ENCODE assay signal across 8 mouse cellular contexts in the genomic region with DNA sequence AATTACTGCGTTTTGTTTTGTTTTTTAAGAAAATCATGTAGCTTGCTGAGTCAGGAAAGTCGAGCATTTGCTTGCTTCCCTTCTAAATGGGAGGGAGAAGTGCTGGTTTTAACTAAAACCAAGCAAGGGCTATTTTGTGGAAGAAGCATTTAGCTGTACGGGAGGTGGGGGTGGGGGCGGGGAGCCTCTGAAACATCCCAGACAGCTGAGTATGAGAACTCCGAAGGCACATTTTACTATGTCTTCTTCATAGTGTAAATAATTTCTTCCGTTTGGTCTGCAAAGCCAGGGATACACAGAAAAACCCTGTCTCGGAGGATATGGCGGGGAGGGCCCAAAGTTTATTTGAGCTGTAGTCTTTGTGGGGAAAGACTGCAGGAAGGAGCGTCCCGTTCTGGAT. TPM values are rescaled to one million over a fixed set of nuclear protein-coding genes. Genes with fewer than 3 reads are reported as not detected.
DNase-seq lines count a peak whose midpoint lies in the region; ATAC-seq and TF ChIP-seq lines count a peak whose summit lies in the region.

No protein-coding gene starts in this region.

- H3K4me3 ChIP-seq in heart, embryonic 11.5 days (ENCODE audit: low read depth, low read length), result peak overlapping the region; percentile 48
- peak overlapping the region; percentile 71 for H3K4me3 ChIP-seq in G1E (ENCODE audit: low read depth, low read length)
- peak overlapping the region; percentile 22; the same call in 1 of the 2 replicates for H3K4me3 ChIP-seq in hindbrain, embryonic 11.5 days (ENCODE audit: low read depth, low read length)
- peak overlapping the region; percentile 53; the same call in 1 of the 2 replicates for H3K4me3 ChIP-seq in liver, postnatal 0 days (ENCODE audit: low read depth, low read length)

- WGBS in heart, embryonic 11.5 days (ENCODE audit: insufficient replicate concordance), result 5% methylated on average over 10 of the region's 10 CpGs
- 4% methylated on average over 10 of the region's 10 CpGs for WGBS in hindbrain, embryonic 11.5 days
- WGBS in liver, postnatal 0 days (ENCODE audit: insufficient replicate concordance), result 26% methylated on average over 10 of the region's 10 CpGs

- H3K27ac ChIP-seq in heart, embryonic 11.5 days (ENCODE audit: low read depth, low read length), result peak overlapping the region; percentile 97
- H3K27ac ChIP-seq in hindbrain, embryonic 11.5 days (ENCODE audit: low read depth, low read length), result peak overlapping the region; percentile 92
- no peak overlapping the region for H3K27ac ChIP-seq in liver, postnatal 0 days (ENCODE audit: low read depth)

- TF ChIP-seq EP300 in liver, postnatal 0 days (IDR thresholded peaks at IDR 0.05; ENCODE audit: low read depth), result no peak

- H3K4me1 ChIP-seq in heart, embryonic 11.5 days (ENCODE audit: control insufficient read depth, insufficient read depth, low read length), result no peaks in the 10 kb centered on the region
- peaks cover 24% of the 10 kb centered on the region for H3K4me1 ChIP-seq in G1E (ENCODE audit: insufficient read depth, low read depth, low read length)
- no peaks in the 10 kb centered on the region for H3K4me1 ChIP-seq in hindbrain, embryonic 11.5 days (replicated peaks; ENCODE audit: control insufficient read depth, insufficient read depth, low read length)
- H3K4me1 ChIP-seq in liver, postnatal 0 days (ENCODE audit: insufficient read depth), result no peaks in the 10 kb centered on the region

- H3K27me3 ChIP-seq in heart, embryonic 11.5 days (ENCODE audit: control insufficient read depth, insufficient read depth, low read length), result no peaks in the 10 kb centered on the region
- H3K27me3 ChIP-seq in G1E (ENCODE audit: insufficient read depth, low read length), result peaks cover under 1% of the 10 kb centered on the region; the same call in 1 of the 2 replicates
- H3K27me3 ChIP-seq in hindbrain, embryonic 11.5 days (ENCODE audit: control insufficient read depth, insufficient read depth, low read length), result no peaks in the 10 kb centered on the region
- H3K27me3 ChIP-seq in liver, postnatal 0 days (ENCODE audit: insufficient read depth, low read length), result no peaks in the 10 kb centered on the region

- no peaks in the 10 kb centered on the region for H3K9me3 ChIP-seq in heart, embryonic 11.5 days (replicated peaks; ENCODE audit: control insufficient read depth, low read length)
- no peaks in the 10 kb centered on the region for H3K9me3 ChIP-seq in G1E (replicated peaks)
- H3K9me3 ChIP-seq in hindbrain, embryonic 11.5 days (ENCODE audit: control insufficient read depth, low read length), result no peaks in the 10 kb centered on the region
- no peaks in the 10 kb centered on the region for H3K9me3 ChIP-seq in liver, postnatal 0 days (ENCODE audit: low read length)

- 0 out of 2 replicates have a peak, but pooled peaks have one; percentile 8 for ATAC-seq in heart, embryonic 11.5 days (replicated peaks; ENCODE audit: insufficient number of reproducible peaks, low FRiP score, low TSS enrichment)
- no peak for ATAC-seq in G1E (ENCODE audit: extremely low read depth, insufficient number of reproducible peaks, low FRiP score, poor library complexity, severe bottlenecking)
- peak; percentile 39 for ATAC-seq in hindbrain, embryonic 11.5 days (ENCODE audit: low FRiP score)
- ATAC-seq in liver, postnatal 0 days, result no peak
- no peak for ATAC-seq in megakaryocyte-erythroid progenitor cell, adult 5-6 weeks (replicated peaks; ENCODE audit: low FRiP score, low TSS enrichment, poor library complexity, severe bottlenecking)

- H3K9ac ChIP-seq in heart, embryonic 11.5 days (ENCODE audit: low read depth, low read length), result peak overlapping the region; percentile 70
- H3K9ac ChIP-seq in hindbrain, embryonic 11.5 days (ENCODE audit: low read depth, low read length), result peak overlapping the region; percentile 47; the same call in 1 of the 2 replicates
- H3K9ac ChIP-seq in liver, postnatal 0 days (replicated peaks), result no peak overlapping the region

- DNase-seq in heart, adult 18-20 months, result no peak
- no peak for DNase-seq in G1E (ENCODE audit: low spot score)
- DNase-seq in hindbrain, embryonic 11.5 days (ENCODE audit: low spot score), result no peak
- no peak for DNase-seq in liver, postnatal 0 days
- DNase-seq in spleen, postnatal 14 days (ENCODE audit: low spot score in 2 of 2), result no peak
- no peak for DNase-seq in adrenal gland, postnatal 10 days

- TF ChIP-seq CTCF in G1E (IDR thresholded peaks at IDR 0.05; ENCODE audit: low read depth, low read length), result no peak
- TF ChIP-seq CTCF in liver, postnatal 0 days (IDR thresholded peaks at IDR 0.05; ENCODE audit: low read depth), result no peak

- peak overlapping the region; percentile 65 for H3K4me2 ChIP-seq in heart, embryonic 11.5 days
- H3K4me2 ChIP-seq in hindbrain, embryonic 11.5 days (replicated peaks; ENCODE audit: low read depth, low read length), result peak overlapping the region; percentile 40
- peak overlapping the region; percentile 72 for H3K4me2 ChIP-seq in liver, postnatal 0 days (ENCODE audit: low read depth, low read length)

- H3K36me3 ChIP-seq in heart, embryonic 11.5 days (ENCODE audit: control insufficient read depth, insufficient read depth, low read length), result no peaks in the 10 kb centered on the region
- no peaks in the 10 kb centered on the region for H3K36me3 ChIP-seq in G1E (replicated peaks)
- H3K36me3 ChIP-seq in hindbrain, embryonic 11.5 days (ENCODE audit: control insufficient read depth, insufficient read depth, low read length), result no peaks in the 10 kb centered on the region
- H3K36me3 ChIP-seq in liver, postnatal 0 days (replicated peaks; ENCODE audit: insufficient read depth, low read length), result no peaks in the 10 kb centered on the region

RNA-seq across cellular contexts. Expression of gene Mog, which starts 5.0 kb away (rescaled TPM):
- 0.25 TPM in 1 of 2 replicates, not detected in the other for polyA plus RNA-seq in heart, embryonic 11.5 days (2014; fragmentation: Nextera tagmentation; extraction: Ambion mirVana)
- total RNA-seq in heart, adult 18-20 months (2021), result not detected
- total RNA-seq in G1E (2014; fragmentation: Nextera tagmentation) (not detected in 2 replicates), G1E (2017) (0.05 TPM in 1 of 2 replicates, not detected in the other)
- polyA plus RNA-seq in G1E (2012), result not detected in 2 replicates
- 0.39 and 0.61 TPM in 2 replicates for polyA plus RNA-seq in hindbrain, embryonic 11.5 days (2014; fragmentation: Nextera tagmentation; extraction: Ambion mirVana)
- polyA plus RNA-seq in liver, postnatal 0 days (2015; fragmentation: Nextera tagmentation; extraction: Ambion mirVana), result not detected in 2 replicates
- not detected in 2 replicates for total RNA-seq in megakaryocyte-erythroid progenitor cell, adult 5-6 weeks (2014; fragmentation: Nextera tagmentation)
- not detected in 2 replicates for total RNA-seq in megakaryocyte-erythroid progenitor cell, adult 5-6 weeks (2017)
- total RNA-seq in adrenal gland, postnatal 10 days (2021), result not detected

RNA-seq across cellular contexts. Expression of gene Gabbr1, which starts 17.6 kb away (rescaled TPM):
- polyA plus RNA-seq in heart, embryonic 11.5 days (2014; fragmentation: Nextera tagmentation; extraction: Ambion mirVana), result 4.4 and 6.0 TPM in 2 replicates
- total RNA-seq in heart, adult 18-20 months (2021), result 1 to 10 TPM; 6.0 to 8.2 TPM
- total RNA-seq in G1E (2014; fragmentation: Nextera tagmentation) (35.2 and 36.4 TPM in 2 replicates), G1E (2017) (11.7 and 12.4 TPM in 2 replicates)
- 31.9 and 42.6 TPM in 2 replicates for polyA plus RNA-seq in G1E (2012)
- polyA plus RNA-seq in hindbrain, embryonic 11.5 days (2014; fragmentation: Nextera tagmentation; extraction: Ambion mirVana), result 16.8 and 24.8 TPM in 2 replicates
- 0.41 and 0.46 TPM in 2 replicates for polyA plus RNA-seq in liver, postnatal 0 days (2015; fragmentation: Nextera tagmentation; extraction: Ambion mirVana)
- 9.1 and 11.1 TPM in 2 replicates for total RNA-seq in megakaryocyte-erythroid progenitor cell, adult 5-6 weeks (2014; fragmentation: Nextera tagmentation)
- 0.91 and 0.99 TPM in 2 replicates for total RNA-seq in megakaryocyte-erythroid progenitor cell, adult 5-6 weeks (2017)
- 10 to 100 TPM; 22.1 to 40.3 TPM for total RNA-seq in adrenal gland, postnatal 10 days (2021)

RNA-seq across cellular contexts. Expression of gene Zfp57, which starts 27.2 kb away (rescaled TPM):
- 66.7 and 70.1 TPM in 2 replicates for polyA plus RNA-seq in heart, embryonic 11.5 days (2014; fragmentation: Nextera tagmentation; extraction: Ambion mirVana)
- 1 to 10 TPM; 1.7 to 2.0 TPM for total RNA-seq in heart, adult 18-20 months (2021)
- total RNA-seq in G1E (2014; fragmentation: Nextera tagmentation) (not detected in 2 replicates), G1E (2017) (0.35 and 0.44 TPM in 2 replicates)
- polyA plus RNA-seq in G1E (2012), result not detected in 2 replicates
- polyA plus RNA-seq in hindbrain, embryonic 11.5 days (2014; fragmentation: Nextera tagmentation; extraction: Ambion mirVana), result 137 and 153 TPM in 2 replicates
- 1.4 and 2.3 TPM in 2 replicates for polyA plus RNA-seq in liver, postnatal 0 days (2015; fragmentation: Nextera tagmentation; extraction: Ambion mirVana)
- total RNA-seq in megakaryocyte-erythroid progenitor cell, adult 5-6 weeks (2014; fragmentation: Nextera tagmentation), result 0.87 TPM in 1 of 2 replicates, not detected in the other
- 0.08 TPM in 1 of 2 replicates, not detected in the other for total RNA-seq in megakaryocyte-erythroid progenitor cell, adult 5-6 weeks (2017)
- 1 to 10 TPM; 4.0 to 7.7 TPM for total RNA-seq in adrenal gland, postnatal 10 days (2021)

RNA-seq across cellular contexts. Expression of gene H2-M5, which starts 38.9 kb away (rescaled TPM):
- 0.24 and 0.49 TPM in 2 replicates for polyA plus RNA-seq in heart, embryonic 11.5 days (2014; fragmentation: Nextera tagmentation; extraction: Ambion mirVana)
- total RNA-seq in heart, adult 18-20 months (2021), result not detected
- total RNA-seq in G1E (2014; fragmentation: Nextera tagmentation) (not detected in 2 replicates), G1E (2017) (0.11 TPM in 1 of 2 replicates, not detected in the other)
- polyA plus RNA-seq in G1E (2012), result not detected in 2 replicates
- polyA plus RNA-seq in hindbrain, embryonic 11.5 days (2014; fragmentation: Nextera tagmentation; extraction: Ambion mirVana), result 0.86 and 1.1 TPM in 2 replicates
- 0.04 TPM in 1 of 2 replicates, not detected in the other for polyA plus RNA-seq in liver, postnatal 0 days (2015; fragmentation: Nextera tagmentation; extraction: Ambion mirVana)
- total RNA-seq in megakaryocyte-erythroid progenitor cell, adult 5-6 weeks (2014; fragmentation: Nextera tagmentation), result not detected in 2 replicates
- not detected in 2 replicates for total RNA-seq in megakaryocyte-erythroid progenitor cell, adult 5-6 weeks (2017)
- not detected for total RNA-seq in adrenal gland, postnatal 10 days (2021)

RNA-seq across cellular contexts. Expression of gene 2410137M14Rik, which starts 47.2 kb away (rescaled TPM):
- not detected in 2 replicates for polyA plus RNA-seq in heart, embryonic 11.5 days (2014; fragmentation: Nextera tagmentation; extraction: Ambion mirVana)
- 1 to 10 TPM in 1 of 2 experiments, under 1 TPM in 1; 0.90 to 1.0 TPM for total RNA-seq in heart, adult 18-20 months (2021)
- not detected in 2 replicates for total RNA-seq in G1E (2014; fragmentation: Nextera tagmentation)
- 0.16 TPM in 1 of 2 replicates, not detected in the other for total RNA-seq in G1E (2017)
- not detected in 2 replicates for polyA plus RNA-seq in G1E (2012)
- not detected in 2 replicates for polyA plus RNA-seq in hindbrain, embryonic 11.5 days (2014; fragmentation: Nextera tagmentation; extraction: Ambion mirVana)
- not detected in 2 replicates for polyA plus RNA-seq in liver, postnatal 0 days (2015; fragmentation: Nextera tagmentation; extraction: Ambion mirVana)
- total RNA-seq in megakaryocyte-erythroid progenitor cell, adult 5-6 weeks (2014; fragmentation: Nextera tagmentation), result not detected in 2 replicates
- total RNA-seq in megakaryocyte-erythroid progenitor cell, adult 5-6 weeks (2017), result not detected in 2 replicates
- total RNA-seq in adrenal gland, postnatal 10 days (2021), result not detected

Comparison
In these comparisons a context has a peak if more than half of its experiments do, and no peak if none do; other contexts are left out.
1. ATAC-seq: peak in heart, embryonic 11.5 days (single experiment) and hindbrain, embryonic 11.5 days (single experiment); none in G1E (single experiment), liver, postnatal 0 days (single experiment) and megakaryocyte-erythroid progenitor cell, adult 5-6 weeks (single experiment).
2. Peak in every context shown above with its lines, with median percentiles within 50 percentile points of each other: H3K4me2 ChIP-seq and H3K4me3 ChIP-seq.